Mouse (Mus musculus): ENCODE data around the gene Hacl1. TPM values are rescaled to one million over a fixed set of nuclear protein-coding genes. Genes with fewer than 3 reads are reported as not detected.

Hacl1 gene
- total and polyA plus RNA-seq, 2 experiments, result 631 to 647 TPM

GRCm38 (mm10) chr14:31556526-31557260 is 84.4 kb downstream of the Hacl1 start:
- Histone ChIP-seq H3K79me2 (ENCODE audit: control insufficient read depth, insufficient read depth, low read length) (no peaks in the 10 kb centered on the region), H3K9ac (ENCODE audit: low read depth, low read length) (no peak overlapping the region), H3K4me3 (ENCODE audit: insufficient read depth, low read depth, low read length) (no peak overlapping the region), H3K36me3 (ENCODE audit: control insufficient read depth, insufficient read depth, low read length) (no peaks in the 10 kb centered on the region), H3K27ac (replicated peaks; ENCODE audit: insufficient read depth, low read depth, low read length) (no peak overlapping the region), H3K4me1 (ENCODE audit: control insufficient read depth, insufficient read depth, low read length) (no peaks in the 10 kb centered on the region), H3K27me3 (ENCODE audit: control insufficient read depth, insufficient read depth, low read length) (no peaks in the 10 kb centered on the region)
- no peak for DNase-seq (ENCODE audit: extremely low read depth, low read depth, low spot score)
- no peak for TF ChIP-seq POLR2A (IDR thresholded peaks at IDR 0.05; ENCODE audit: extremely low read depth, insufficient read depth, low read length)
- no peak for TF ChIP-seq CTCF (IDR thresholded peaks at IDR 0.05; ENCODE audit: low read depth, low read length)
- WGBS, result 88% methylated on average over 9 of the region's 9 CpGs

- H3K79me2 ChIP-seq (ENCODE audit: control insufficient read depth, insufficient read depth, low read length), result no peaks in the 10 kb centered on the region
- H3K4me1 ChIP-seq (ENCODE audit: control insufficient read depth, insufficient read depth, low read length), result no peaks in the 10 kb centered on the region
- TF ChIP-seq CTCF (IDR thresholded peaks at IDR 0.05; ENCODE audit: low read depth, low read length) (no peak), POLR2A (IDR thresholded peaks at IDR 0.05; ENCODE audit: extremely low read depth, insufficient read depth, low read length) (no peak)
- DNase-seq (ENCODE audit: extremely low read depth, low read depth, low spot score), result no peak
- no peaks in the 10 kb centered on the region for H3K36me3 ChIP-seq (ENCODE audit: control insufficient read depth, insufficient read depth, low read length)
- no peak overlapping the region for H3K9ac ChIP-seq (ENCODE audit: low read depth, low read length)
- no peak overlapping the region for H3K27ac ChIP-seq (replicated peaks; ENCODE audit: insufficient read depth, low read depth, low read length)
- H3K4me3 ChIP-seq (ENCODE audit: insufficient read depth, low read depth, low read length), result no peak overlapping the region
- H3K27me3 ChIP-seq (ENCODE audit: control insufficient read depth, insufficient read depth, low read length), result no peaks in the 10 kb centered on the region
- WGBS, result 72% methylated on average over 14 of the region's 14 CpGs
Observed at GRCm38 (mm10) chr14:31555963-31556434, 85.1 kb downstream of the Hacl1 start.

- Histone ChIP-seq H3K4me1 (ENCODE audit: control insufficient read depth, insufficient read depth, low read length) (no peaks in the 10 kb centered on the region), H3K27me3 (ENCODE audit: control insufficient read depth, insufficient read depth, low read length) (no peaks in the 10 kb centered on the region), H3K79me2 (ENCODE audit: control insufficient read depth, insufficient read depth, low read length) (no peaks in the 10 kb centered on the region), H3K9ac (ENCODE audit: low read depth, low read length) (no peak overlapping the region), H3K4me3 (ENCODE audit: insufficient read depth, low read depth, low read length) (no peak overlapping the region), H3K36me3 (ENCODE audit: control insufficient read depth, insufficient read depth, low read length) (no peaks in the 10 kb centered on the region), H3K27ac (replicated peaks; ENCODE audit: insufficient read depth, low read depth, low read length) (no peak overlapping the region)
- TF ChIP-seq CTCF (IDR thresholded peaks at IDR 0.05; ENCODE audit: low read depth, low read length) (no peak), POLR2A (IDR thresholded peaks at IDR 0.05; ENCODE audit: extremely low read depth, insufficient read depth, low read length) (no peak)
- DNase-seq (ENCODE audit: extremely low read depth, low read depth, low spot score), result no peak
- 85% methylated on average over 7 of the region's 7 CpGs for WGBS
Observed at GRCm38 (mm10) chr14:31555021-31555420, 86.1 kb downstream of the Hacl1 start.

Other genes with a start within 250 kb of the Hacl1 start
- gene Sh3bp5, start 205.2 kb downstream of the Hacl1 start, total RNA-seq (2014; rRNA removed), result 37.1 and 37.7 TPM in 2 replicates
- gene Sh3bp5, start 205.2 kb downstream of the Hacl1 start, polyA plus RNA-seq (2012; rRNA removed), result 22.6 and 26.1 TPM in 2 replicates
- 10.8 and 14.6 TPM in 2 replicates for gene Eaf1, start 146.9 kb downstream of the Hacl1 start, total RNA-seq (2014; rRNA removed)
- 24.1 and 24.4 TPM in 2 replicates for gene Eaf1, start 146.9 kb downstream of the Hacl1 start, polyA plus RNA-seq (2012; rRNA removed)
- 11.2 and 11.9 TPM in 2 replicates for gene Mettl6, start 146.2 kb downstream of the Hacl1 start, total RNA-seq (2014; rRNA removed)
- gene Mettl6, start 146.2 kb downstream of the Hacl1 start, polyA plus RNA-seq (2012; rRNA removed), result 2.6 and 5.4 TPM in 2 replicates
- under 0.01 TPM in 1 of 2 replicates, not detected in the other for gene Colq, start 49.9 kb downstream of the Hacl1 start, total RNA-seq (2014; rRNA removed)
- gene Colq, start 49.9 kb downstream of the Hacl1 start, polyA plus RNA-seq (2012; rRNA removed), result 0.06 and 0.09 TPM in 2 replicates
- gene Gm49387, start 408 bp downstream of the Hacl1 start, total RNA-seq (2014; rRNA removed), result 0.81 TPM in 1 of 2 replicates, not detected in the other
- gene Gm49387, start 408 bp downstream of the Hacl1 start, polyA plus RNA-seq (2012; rRNA removed), result 2.6 and 10.0 TPM in 2 replicates
- 42.3 and 60.7 TPM in 2 replicates for gene Btd, start 258 bp downstream of the Hacl1 start, total RNA-seq (2014; rRNA removed)
- gene Btd, start 258 bp downstream of the Hacl1 start, polyA plus RNA-seq (2012; rRNA removed), result 91.4 and 103 TPM in 2 replicates
- gene Ankrd28, start 189.4 kb upstream of the Hacl1 start, total RNA-seq (2014; rRNA removed), result 23.1 and 27.7 TPM in 2 replicates
- 3.4 and 4.0 TPM in 2 replicates for gene Ankrd28, start 189.4 kb upstream of the Hacl1 start, polyA plus RNA-seq (2012; rRNA removed)

Data from liver, adult 2 months (tissue).